Comparison of ENCODE assay signal across 24 mouse cellular contexts in the genomic region with DNA sequence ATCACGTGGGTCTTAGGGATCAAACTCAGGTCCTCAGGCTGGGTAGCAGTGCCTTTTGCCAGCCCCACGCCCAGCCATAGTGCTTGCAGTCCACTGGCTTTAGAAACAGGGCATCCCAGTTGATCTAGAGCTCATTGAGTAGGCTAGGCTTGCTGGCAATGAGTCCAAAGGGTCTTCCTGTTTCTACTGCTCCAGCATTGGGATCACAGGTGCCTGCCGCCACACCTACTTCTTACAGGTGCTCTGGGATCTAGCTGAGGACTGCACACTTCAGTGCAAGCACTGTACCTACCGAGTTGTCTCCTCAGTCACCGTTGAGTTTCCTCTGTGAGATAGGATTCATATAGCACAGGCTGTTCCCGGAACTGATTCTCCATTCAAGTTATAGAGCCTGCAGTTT. TPM values are rescaled to one million over a fixed set of nuclear protein-coding genes. Genes with fewer than 3 reads are reported as not detected.
A peak's percentile ranks its signal among the peaks of the same experiment; 100 is the strongest.
DNase-seq lines count a peak whose midpoint lies in the region; ATAC-seq and TF ChIP-seq lines count a peak whose summit lies in the region.
"Had no signal": no experiment of that assay in that cellular context is flagged by ENCODE, and none has a peak within 500 bp of the region (broad histone marks: within the 10 kb centered on the region; RNA-seq: fewer than 3 reads in every experiment).

No protein-coding gene starts in this region.

- WGBS in liver, embryonic 13.5 days (ENCODE audit: insufficient replicate concordance) = 89% methylated on average over 6 of the region's 6 CpGs
- 89% methylated on average over 6 of the region's 6 CpGs for WGBS in liver, embryonic 12.5 days (ENCODE audit: insufficient replicate concordance)
- 85% methylated on average over 6 of the region's 6 CpGs for WGBS in intestine, embryonic 15.5 days
- 56% methylated on average over 6 of the region's 6 CpGs for WGBS in intestine, postnatal 0 days

- 0 out of 2 replicates have a peak overlapping the region, but pooled peaks have one; percentile 36 for H3K27ac ChIP-seq in liver, embryonic 13.5 days
- no peak overlapping the region for H3K27ac ChIP-seq in liver, embryonic 12.5 days
- no peak overlapping the region for H3K27ac ChIP-seq in intestine, embryonic 15.5 days
- H3K27ac ChIP-seq in intestine, postnatal 0 days (ENCODE audit: low read depth, low read length) = 0 out of 2 replicates have a peak overlapping the region, but pooled peaks have one; percentile 11
- H3K27ac ChIP-seq: embryonic facial prominence, embryonic 10.5 days; embryonic facial prominence, embryonic 12.5 days; forebrain, embryonic 13.5 days had no signal

- no peak for ATAC-seq in liver, embryonic 13.5 days (ENCODE audit: low read depth)
- ATAC-seq in liver, embryonic 12.5 days = no peak
- ATAC-seq in intestine, embryonic 15.5 days = peak; percentile 59; the same call in 1 of the 2 replicates
- peak; percentile 79 for ATAC-seq in intestine, postnatal 0 days
- ATAC-seq: activated CD4-positive, CD25-positive, alpha-beta regulatory T cell, adult 4 months; CD4-positive, CD25-positive, alpha-beta regulatory T cell, adult 4 months; forebrain, embryonic 13.5 days; Patski had no signal

- TF ChIP-seq CTCF in intestine, postnatal 0 days (IDR thresholded peaks at IDR 0.05; ENCODE audit: low read depth) = no peak

- peaks cover 70% of the 10 kb centered on the region for H3K4me1 ChIP-seq in liver, embryonic 13.5 days (replicated peaks)
- peaks cover 64% of the 10 kb centered on the region for H3K4me1 ChIP-seq in liver, embryonic 12.5 days
- no peaks in the 10 kb centered on the region for H3K4me1 ChIP-seq in intestine, embryonic 15.5 days (replicated peaks)
- no peaks in the 10 kb centered on the region for H3K4me1 ChIP-seq in intestine, postnatal 0 days (replicated peaks; ENCODE audit: control insufficient read depth, insufficient read depth, low read length)
- H3K4me1 ChIP-seq: embryonic facial prominence, embryonic 10.5 days; embryonic facial prominence, embryonic 12.5 days; forebrain, embryonic 13.5 days had no signal

- H3K36me3 ChIP-seq in liver, embryonic 13.5 days = peaks cover 91% of the 10 kb centered on the region
- H3K36me3 ChIP-seq in liver, embryonic 12.5 days = peaks cover 97% of the 10 kb centered on the region
- no peaks in the 10 kb centered on the region for H3K36me3 ChIP-seq in intestine, embryonic 15.5 days
- peaks cover 12% of the 10 kb centered on the region; the same call in 1 of the 2 replicates for H3K36me3 ChIP-seq in intestine, postnatal 0 days (ENCODE audit: control insufficient read depth, insufficient read depth)
- H3K36me3 ChIP-seq: embryonic facial prominence, embryonic 10.5 days; embryonic facial prominence, embryonic 12.5 days had no signal

- DNase-seq in heart, adult 11 months = peak; percentile 78
- DNase-seq in heart, postnatal 36 days = no peak
- no peak for DNase-seq in liver, embryonic 13.5 days
- DNase-seq in ovary, adult 18-20 months (ENCODE audit: low spot score) = no peak
- DNase-seq: adrenal gland, adult 8-10 months; adrenal gland, postnatal 14 days; adrenal gland, postnatal 36 days; B cell, adult 2 months; cerebellum, adult 11-12 months; cerebellum, adult 2 months; cerebellum, adult 9-10 months; cerebellum, postnatal 10 days; cerebellum, postnatal 25 days had no signal

- intact Hi-C loops in heart, postnatal 36 days (cut with DNase I) = no loop called here

- no peak overlapping the region for H3K9ac ChIP-seq in liver, embryonic 13.5 days
- no peak overlapping the region for H3K9ac ChIP-seq in liver, embryonic 12.5 days
- no peak overlapping the region for H3K9ac ChIP-seq in intestine, embryonic 15.5 days
- no peak overlapping the region for H3K9ac ChIP-seq in intestine, postnatal 0 days (ENCODE audit: low read depth, low read length)
- H3K9ac ChIP-seq: embryonic facial prominence, embryonic 12.5 days; forebrain, embryonic 13.5 days had no signal

- H3K4me2 ChIP-seq in liver, embryonic 13.5 days = no peak overlapping the region
- no peak overlapping the region for H3K4me2 ChIP-seq in liver, embryonic 12.5 days
- H3K4me2 ChIP-seq in intestine, embryonic 15.5 days (replicated peaks) = no peak overlapping the region
- H3K4me2 ChIP-seq in intestine, postnatal 0 days (replicated peaks; ENCODE audit: low read depth) = no peak overlapping the region
- H3K4me2 ChIP-seq: embryonic facial prominence, embryonic 12.5 days; forebrain, embryonic 13.5 days had no signal

- no peak overlapping the region for H3K4me3 ChIP-seq in liver, embryonic 13.5 days (replicated peaks)
- no peak overlapping the region for H3K4me3 ChIP-seq in liver, embryonic 12.5 days
- H3K4me3 ChIP-seq in intestine, embryonic 15.5 days (replicated peaks) = no peak overlapping the region
- no peak overlapping the region for H3K4me3 ChIP-seq in intestine, postnatal 0 days (ENCODE audit: low read depth, low read length)
- H3K4me3 ChIP-seq: embryonic facial prominence, embryonic 10.5 days; embryonic facial prominence, embryonic 12.5 days; forebrain, embryonic 13.5 days had no signal

- no peaks in the 10 kb centered on the region for H3K9me3 ChIP-seq in liver, embryonic 13.5 days (replicated peaks)
- H3K9me3 ChIP-seq in liver, embryonic 12.5 days (replicated peaks) = no peaks in the 10 kb centered on the region
- H3K9me3 ChIP-seq in intestine, embryonic 15.5 days = no peaks in the 10 kb centered on the region
- H3K9me3 ChIP-seq in intestine, postnatal 0 days (ENCODE audit: control insufficient read depth) = no peaks in the 10 kb centered on the region
- H3K9me3 ChIP-seq: embryonic facial prominence, embryonic 10.5 days; embryonic facial prominence, embryonic 12.5 days; forebrain, embryonic 13.5 days; G1E had no signal

- H3K27me3 ChIP-seq in liver, embryonic 13.5 days = no peaks in the 10 kb centered on the region
- no peaks in the 10 kb centered on the region for H3K27me3 ChIP-seq in liver, embryonic 12.5 days (replicated peaks)
- no peaks in the 10 kb centered on the region for H3K27me3 ChIP-seq in intestine, embryonic 15.5 days (replicated peaks)
- H3K27me3 ChIP-seq in intestine, postnatal 0 days (replicated peaks; ENCODE audit: control insufficient read depth, insufficient read depth, low read length) = no peaks in the 10 kb centered on the region
- H3K27me3 ChIP-seq: CH12.LX; embryonic facial prominence, embryonic 12.5 days; forebrain, embryonic 13.5 days; Patski had no signal

RNA-seq across cellular contexts. Expression of gene Bmp2k, which starts 34.3 kb away (rescaled TPM):
- total RNA-seq in heart, postnatal 36 days (2021) = 1 to 10 TPM; 8.9 to 9.1 TPM
- polyA plus RNA-seq in liver, embryonic 13.5 days (2015; fragmentation: Nextera tagmentation; extraction: Ambion mirVana) = 34.7 and 39.3 TPM in 2 replicates
- polyA plus RNA-seq in liver, embryonic 12.5 days (2016; fragmentation: Nextera tagmentation; extraction: Ambion mirVana) = 57.2 and 59.8 TPM in 2 replicates
- polyA plus RNA-seq in intestine, embryonic 15.5 days (2015; fragmentation: Nextera tagmentation; extraction: Ambion mirVana) = 19.2 and 20.3 TPM in 2 replicates
- 21.2 and 23.8 TPM in 2 replicates for polyA plus RNA-seq in intestine, postnatal 0 days (2015; fragmentation: Nextera tagmentation; extraction: Ambion mirVana)

Comparison
In these comparisons a context has a peak if more than half of its experiments do, and no peak if none do; other contexts are left out.
1. H3K27ac ChIP-seq: peak in liver, embryonic 13.5 days (single experiment) and intestine, postnatal 0 days (single experiment); none in liver, embryonic 12.5 days (single experiment) and intestine, embryonic 15.5 days (single experiment).
2. ATAC-seq: peak in intestine, embryonic 15.5 days (single experiment) and intestine, postnatal 0 days (single experiment); none in liver, embryonic 13.5 days (single experiment) and liver, embryonic 12.5 days (single experiment).